Mouse (Mus musculus) left cerebral cortex, postnatal 25 days (tissue): ENCODE measurements around the gene Olfr959. TPM values are rescaled to one million over a fixed set of nuclear protein-coding genes. Genes with fewer than 3 reads are reported as not detected.

ENCODE experiments used
- total RNA-seq, 2 experiments: library from RNA; stranded (reverse); gene quantifications; 2 replicates each; pipeline ENCODE4 v1.2.3; 2021

Gene Olfr959
- total RNA-seq, 2 experiments from 2014 or later: not detected

Other genes starting within 250 kb of the Olfr959 start
- not detected for gene Olfr948, start 249.5 kb downstream of the Olfr959 start, total RNA-seq
- not detected for gene Olfr951, start 188.2 kb downstream of the Olfr959 start, total RNA-seq
- gene Olfr952, start 148.4 kb downstream of the Olfr959 start, total RNA-seq: not detected
- not detected for gene Olfr954, start 118.9 kb downstream of the Olfr959 start, total RNA-seq
- gene Olfr955, start 103.6 kb downstream of the Olfr959 start, total RNA-seq: not detected
- not detected for gene Olfr44, start 81.6 kb downstream of the Olfr959 start, total RNA-seq
- not detected for gene Olfr957, start 59.8 kb downstream of the Olfr959 start, total RNA-seq
- not detected for gene Olfr958, start 21.5 kb downstream of the Olfr959 start, total RNA-seq
- 1 to 10 TPM; 5.3 to 7.1 TPM for gene AW551984, start 28.8 kb upstream of the Olfr959 start, total RNA-seq
- not detected for gene Olfr148, start 35.1 kb upstream of the Olfr959 start, total RNA-seq
- not detected for gene Olfr960, start 45.8 kb upstream of the Olfr959 start, total RNA-seq
- gene Olfr961, start 69.5 kb upstream of the Olfr959 start, total RNA-seq: not detected
- not detected for gene Olfr963, start 91.6 kb upstream of the Olfr959 start, total RNA-seq
- not detected for gene Olfr149, start 131.5 kb upstream of the Olfr959 start, total RNA-seq
- gene Olfr965, start 135.8 kb upstream of the Olfr959 start, total RNA-seq: not detected
- gene Olfr150, start 155.4 kb upstream of the Olfr959 start, total RNA-seq: not detected
- gene Olfr967, start 170.7 kb upstream of the Olfr959 start, total RNA-seq: not detected
- not detected for gene Olfr968, start 207.7 kb upstream of the Olfr959 start, total RNA-seq
- not detected for gene Olfr969, start 215.4 kb upstream of the Olfr959 start, total RNA-seq
- not detected for gene Olfr970, start 233.3 kb upstream of the Olfr959 start, total RNA-seq